ENCODE assay signal across 22 mouse cellular contexts in genomic region chr6:27014475-27014874, GRCm38 (mm10).
DNase-seq lines count a peak whose midpoint lies in the region; ATAC-seq and TF ChIP-seq lines count a peak whose summit lies in the region.
"Had no signal": no experiment of that assay in that cellular context is flagged by ENCODE, and none has a peak within 500 bp of the region (broad histone marks: within the 10 kb centered on the region; RNA-seq: fewer than 3 reads in every experiment).

No protein-coding gene starts in this region.

- no peak for TF ChIP-seq POLR2A in limb, embryonic 14.5 days (IDR thresholded peaks at IDR 0.05; ENCODE audit: borderline replicate concordance, extremely low read depth, insufficient read depth, insufficient read length)

- ATAC-seq in limb, embryonic 14.5 days (ENCODE audit: low FRiP score, low read depth), result no peak
- peak; percentile 70; the same call in 1 of the 2 replicates for ATAC-seq in embryonic facial prominence, embryonic 14.5 days (ENCODE audit: low read depth)
- no peak for ATAC-seq in stomach, postnatal 0 days (ENCODE audit: low FRiP score, low TSS enrichment)
- ATAC-seq: activated CD4-positive, CD25-positive, alpha-beta regulatory T cell, adult 4 months; forebrain, embryonic 13.5 days; forebrain, embryonic 15.5 days; forebrain, postnatal 0 days; Patski had no signal

- H3K9ac ChIP-seq in limb, embryonic 14.5 days (ENCODE audit: low read depth, low read length, severe bottlenecking), result no peak overlapping the region
- no peak overlapping the region for H3K9ac ChIP-seq in embryonic facial prominence, embryonic 14.5 days (ENCODE audit: low read depth, low read length)
- no peak overlapping the region for H3K9ac ChIP-seq in stomach, postnatal 0 days (ENCODE audit: low read length)
- H3K9ac ChIP-seq: embryonic facial prominence, embryonic 12.5 days; forebrain, embryonic 13.5 days; forebrain, embryonic 15.5 days; forebrain, postnatal 0 days had no signal

- TF ChIP-seq EP300 in stomach, postnatal 0 days (optimal IDR thresholded peaks at IDR 0.05), result no peak

- H3K9me3 ChIP-seq in limb, embryonic 14.5 days (ENCODE audit: control insufficient read depth, low read length), result no peaks in the 10 kb centered on the region
- no peaks in the 10 kb centered on the region for H3K9me3 ChIP-seq in limb, embryonic 10.5 days (replicated peaks)
- no peaks in the 10 kb centered on the region for H3K9me3 ChIP-seq in embryonic facial prominence, embryonic 14.5 days (ENCODE audit: control insufficient read depth, low read length)
- H3K9me3 ChIP-seq in stomach, postnatal 0 days (ENCODE audit: control insufficient read depth, low read length), result no peaks in the 10 kb centered on the region
- H3K9me3 ChIP-seq: embryonic facial prominence, embryonic 12.5 days; forebrain, embryonic 13.5 days; forebrain, embryonic 15.5 days had no signal

- no peak overlapping the region for H3K27ac ChIP-seq in limb, embryonic 14.5 days (replicated peaks; ENCODE audit: low read depth, low read length)
- no peak overlapping the region for H3K27ac ChIP-seq in limb, embryonic 10.5 days
- H3K27ac ChIP-seq in embryonic facial prominence, embryonic 14.5 days (replicated peaks; ENCODE audit: low read depth, low read length), result no peak overlapping the region
- H3K27ac ChIP-seq in stomach, postnatal 0 days (replicated peaks), result no peak overlapping the region
- H3K27ac ChIP-seq: embryonic facial prominence, embryonic 12.5 days; forebrain, embryonic 13.5 days; forebrain, embryonic 15.5 days had no signal

- no peaks in the 10 kb centered on the region for H3K27me3 ChIP-seq in limb, embryonic 14.5 days (ENCODE audit: control insufficient read depth, insufficient read depth, low read length)
- no peaks in the 10 kb centered on the region for H3K27me3 ChIP-seq in limb, embryonic 10.5 days (ENCODE audit: low read depth, poor library complexity, severe bottlenecking)
- no peaks in the 10 kb centered on the region for H3K27me3 ChIP-seq in embryonic facial prominence, embryonic 14.5 days (replicated peaks; ENCODE audit: control insufficient read depth, insufficient read depth, low read length)
- H3K27me3 ChIP-seq in stomach, postnatal 0 days (ENCODE audit: control insufficient read depth, insufficient read depth, low read length), result no peaks in the 10 kb centered on the region
- H3K27me3 ChIP-seq: embryonic facial prominence, embryonic 12.5 days; forebrain, embryonic 13.5 days; forebrain, embryonic 15.5 days; Patski had no signal

- TF ChIP-seq CTCF in stomach, postnatal 0 days (IDR thresholded peaks at IDR 0.05; ENCODE audit: low read depth), result no peak

- H3K4me3 ChIP-seq in limb, embryonic 14.5 days (replicated peaks; ENCODE audit: low read length), result no peak overlapping the region
- no peak overlapping the region for H3K4me3 ChIP-seq in limb, embryonic 10.5 days
- H3K4me3 ChIP-seq in embryonic facial prominence, embryonic 14.5 days (ENCODE audit: low read depth, low read length), result no peak overlapping the region
- H3K4me3 ChIP-seq in stomach, postnatal 0 days (ENCODE audit: low read depth, low read length), result no peak overlapping the region
- H3K4me3 ChIP-seq: embryonic facial prominence, embryonic 12.5 days; forebrain, embryonic 13.5 days; forebrain, embryonic 15.5 days had no signal

- H3K36me3 ChIP-seq in limb, embryonic 14.5 days (ENCODE audit: control insufficient read depth, insufficient read depth, low read length), result no peaks in the 10 kb centered on the region
- H3K36me3 ChIP-seq in limb, embryonic 10.5 days, result no peaks in the 10 kb centered on the region
- H3K36me3 ChIP-seq in embryonic facial prominence, embryonic 14.5 days (ENCODE audit: control insufficient read depth, insufficient read depth, low read length), result no peaks in the 10 kb centered on the region
- no peaks in the 10 kb centered on the region for H3K36me3 ChIP-seq in stomach, postnatal 0 days (ENCODE audit: control insufficient read depth, insufficient read depth, low read length)
- H3K36me3 ChIP-seq: embryonic facial prominence, embryonic 12.5 days; forebrain, embryonic 15.5 days had no signal

- no peaks in the 10 kb centered on the region for H3K4me1 ChIP-seq in limb, embryonic 14.5 days (ENCODE audit: control insufficient read depth, insufficient read depth, low read length)
- H3K4me1 ChIP-seq in limb, embryonic 10.5 days, result no peaks in the 10 kb centered on the region
- no peaks in the 10 kb centered on the region for H3K4me1 ChIP-seq in embryonic facial prominence, embryonic 14.5 days (ENCODE audit: control insufficient read depth, insufficient read depth, low read length)
- no peaks in the 10 kb centered on the region for H3K4me1 ChIP-seq in stomach, postnatal 0 days (replicated peaks; ENCODE audit: control insufficient read depth, insufficient read depth)
- H3K4me1 ChIP-seq: embryonic facial prominence, embryonic 12.5 days; forebrain, embryonic 13.5 days; forebrain, embryonic 15.5 days had no signal

- H3K4me2 ChIP-seq in limb, embryonic 14.5 days (replicated peaks; ENCODE audit: low read depth, low read length, severe bottlenecking), result no peak overlapping the region
- H3K4me2 ChIP-seq in embryonic facial prominence, embryonic 14.5 days (ENCODE audit: low read depth, low read length), result no peak overlapping the region
- no peak overlapping the region for H3K4me2 ChIP-seq in stomach, postnatal 0 days (replicated peaks; ENCODE audit: low read depth)
- H3K4me2 ChIP-seq: embryonic facial prominence, embryonic 12.5 days; forebrain, embryonic 13.5 days; forebrain, embryonic 15.5 days had no signal

- peak; percentile 4 for DNase-seq in limb, embryonic 14.5 days (ENCODE audit: low spot score)
- DNase-seq in limb, embryonic 10.5 days (ENCODE audit: low spot score), result no peak
- peak; percentile 4 for DNase-seq in NIH3T3 (ENCODE audit: low read depth)
- peak; percentile 74 for DNase-seq in embryonic facial prominence, embryonic 14.5 days (ENCODE audit: low spot score)
- DNase-seq in stomach, postnatal 0 days (ENCODE audit: low spot score), result peak; percentile 38
- no peak for DNase-seq in urinary bladder, adult 2 months (ENCODE audit: low spot score)
- DNase-seq in layer of hippocampus, adult 9-10 months (ENCODE audit: low spot score), result no peak
- DNase-seq: adrenal gland, adult 8-10 months; adrenal gland, postnatal 14 days; adrenal gland, postnatal 36 days; cerebellum, adult 11-12 months; cerebellum, adult 2 months; cerebellum, adult 9-10 months; cerebellum, postnatal 10 days; cerebellum, postnatal 25 days; embryo, embryonic 11 days; forebrain, postnatal 0 days had no signal

Comparison
In these comparisons a context has a peak if more than half of its experiments do, and no peak if none do; other contexts are left out.
1. DNase-seq: peak in limb, embryonic 14.5 days (single experiment), NIH3T3 (single experiment), embryonic facial prominence, embryonic 14.5 days (single experiment) and stomach, postnatal 0 days (single experiment); none in limb, embryonic 10.5 days (single experiment), urinary bladder, adult 2 months (single experiment) and layer of hippocampus, adult 9-10 months (single experiment).